Mouse (Mus musculus) ES-Bruce4 (cell line): Measurements from ENCODE around the gene Cdc42. TPM values are rescaled to one million over a fixed set of nuclear protein-coding genes. Genes with fewer than 3 reads are reported as not detected.

Experiments used
- H3K27ac ChIP-seq: 2 replicates; pipeline ENCODE4 v1.5.1; 2012; ENCODE audit warnings: low read length, inconsistent platforms; ENCODE audit not compliant: insufficient read depth
- H3K27me3 ChIP-seq: 2 replicates; pipeline ENCODE4 v1.6.1; 2012; ENCODE audit warnings: mild to moderate bottlenecking, low read length, inconsistent platforms; ENCODE audit not compliant: control insufficient read depth, poor library complexity, insufficient read depth, severe bottlenecking
- H3K36me3 ChIP-seq: 2 replicates; pipeline ENCODE4 v1.6.1; 2012; ENCODE audit warnings: inconsistent platforms, mild to moderate bottlenecking, low read length, moderate library complexity; ENCODE audit not compliant: control insufficient read depth, poor library complexity, insufficient read depth, severe bottlenecking
- H3K4me1 ChIP-seq: one replicate; pipeline ENCODE4 v1.8.1; 2011; ENCODE audit warnings: low read length; ENCODE audit not compliant: control insufficient read depth, insufficient read depth
- H3K4me3 ChIP-seq: 2 replicates; pipeline ENCODE4 v1.5.1; 2011; ENCODE audit warnings: low read depth, mild to moderate bottlenecking, low read length
- H3K9ac ChIP-seq: 2 replicates; pipeline ENCODE4 v1.6.1; 2012; ENCODE audit warnings: low read depth, mild to moderate bottlenecking, inconsistent platforms; ENCODE audit not compliant: poor library complexity, severe bottlenecking
- H3K9me3 ChIP-seq: replicated peaks from 2 replicates; pipeline ENCODE4 v1.6.1; 2012; ENCODE audit warnings: mild to moderate bottlenecking, low read length, inconsistent platforms; ENCODE audit not compliant: control insufficient read depth, poor library complexity, insufficient read depth, severe bottlenecking
- CTCF ChIP-seq: IDR thresholded peaks from one replicate; pipeline ENCODE4 v1.8.1; 2011; ENCODE audit warnings: low read depth, low read length
- EP300 ChIP-seq: IDR thresholded peaks from 2 replicates; pipeline ENCODE4 v1.6.1; 2011; ENCODE audit warnings: low read depth, low read length; ENCODE audit not compliant: insufficient read depth
- POLR2A ChIP-seq: IDR thresholded peaks from one replicate; pipeline ENCODE4 v1.8.1; 2011; ENCODE audit warnings: low read length; ENCODE audit not compliant: insufficient read depth
- polyA plus RNA-seq: library from polyadenylated mRNA; stranded (reverse); fragments of >200 nt; gene quantifications from 2 replicates; pipeline ENCODE4 v1.2.4, GENCODE M21; 2011; ENCODE audit warnings: low read depth; ENCODE audit not compliant: missing spikeins, insufficient read depth, insufficient read length

Gene Cdc42
- polyA plus RNA-seq, 1 experiment, result 476 TPM

- TF ChIP-seq EP300, result no peak
- no peak for TF ChIP-seq POLR2A
- no peak for TF ChIP-seq CTCF
- no peaks in the 10 kb centered on the region for H3K9me3 ChIP-seq
- no peaks in the 10 kb centered on the region for H3K36me3 ChIP-seq
- H3K27me3 ChIP-seq, result no peaks in the 10 kb centered on the region
- H3K27ac ChIP-seq, result no peak overlapping the region
- H3K4me1 ChIP-seq, result no peaks in the 10 kb centered on the region
- H3K4me3 ChIP-seq, result no peak overlapping the region
- H3K9ac ChIP-seq, result no peak overlapping the region
These were observed 63.5 kb downstream of the Cdc42 start for GRCm38 (mm10) chr4:137294032-137294431.

- Histone ChIP-seq H3K4me1 (no peaks in the 10 kb centered on the region), H3K4me3 (no peak overlapping the region), H3K36me3 (no peaks in the 10 kb centered on the region), H3K9ac (no peak overlapping the region), H3K9me3 (no peaks in the 10 kb centered on the region), H3K27ac (no peak overlapping the region), H3K27me3 (no peaks in the 10 kb centered on the region)
- TF ChIP-seq CTCF (no peak), POLR2A (no peak), EP300 (no peak)
These were observed 64.9 kb downstream of the Cdc42 start for GRCm38 (mm10) chr4:137292625-137293024.

- no peaks in the 10 kb centered on the region for H3K27me3 ChIP-seq
- no peak overlapping the region for H3K4me3 ChIP-seq
- no peaks in the 10 kb centered on the region for H3K36me3 ChIP-seq
- H3K9me3 ChIP-seq, result no peaks in the 10 kb centered on the region
- no peaks in the 10 kb centered on the region for H3K4me1 ChIP-seq
- TF ChIP-seq EP300 (no peak), POLR2A (no peak), CTCF (no peak)
- H3K27ac ChIP-seq, result no peak overlapping the region
- no peak overlapping the region for H3K9ac ChIP-seq
These were observed 67.3 kb downstream of the Cdc42 start for GRCm38 (mm10) chr4:137290250-137290649.

GRCm38 (mm10) chr4:137289701-137290100 is 67.8 kb downstream of the Cdc42 start:
- Histone ChIP-seq H3K27ac (no peak overlapping the region), H3K27me3 (no peaks in the 10 kb centered on the region), H3K36me3 (no peaks in the 10 kb centered on the region), H3K9ac (no peak overlapping the region), H3K9me3 (no peaks in the 10 kb centered on the region), H3K4me1 (no peaks in the 10 kb centered on the region), H3K4me3 (no peak overlapping the region)
- no peak for TF ChIP-seq POLR2A
- TF ChIP-seq EP300, result no peak
- no peak for TF ChIP-seq CTCF

- no peaks in the 10 kb centered on the region for H3K36me3 ChIP-seq
- no peaks in the 10 kb centered on the region for H3K9me3 ChIP-seq
- H3K9ac ChIP-seq, result no peak overlapping the region
- no peaks in the 10 kb centered on the region for H3K4me1 ChIP-seq
- H3K4me3 ChIP-seq, result no peak overlapping the region
- no peak overlapping the region for H3K27ac ChIP-seq
- TF ChIP-seq POLR2A (no peak), EP300 (no peak), CTCF (peak; percentile 89)
- H3K27me3 ChIP-seq, result no peaks in the 10 kb centered on the region
These were observed 69.7 kb downstream of the Cdc42 start for GRCm38 (mm10) chr4:137287818-137288217.

- Histone ChIP-seq H3K4me1 (peaks cover 2% of the 10 kb centered on the region), H3K9ac (no peak overlapping the region), H3K27ac (no peak overlapping the region), H3K36me3 (no peaks in the 10 kb centered on the region), H3K9me3 (no peaks in the 10 kb centered on the region), H3K4me3 (no peak overlapping the region), H3K27me3 (no peaks in the 10 kb centered on the region)
- no peak for TF ChIP-seq POLR2A
- TF ChIP-seq CTCF, result no peak
- no peak for TF ChIP-seq EP300
These were observed 70.3 kb downstream of the Cdc42 start for GRCm38 (mm10) chr4:137287206-137287605.

- H3K4me3 ChIP-seq, result no peak overlapping the region
These were observed 70.9 kb downstream of the Cdc42 start for GRCm38 (mm10) chr4:137286662-137286953.

More at GRCm38 (mm10) chr4:137286662-137286953, 70.9 kb downstream of the Cdc42 start:
- H3K4me1 ChIP-seq, result peaks cover 2% of the 10 kb centered on the region
- no peak overlapping the region for H3K27ac ChIP-seq
- no peaks in the 10 kb centered on the region for H3K27me3 ChIP-seq
- H3K9me3 ChIP-seq, result no peaks in the 10 kb centered on the region
- no peaks in the 10 kb centered on the region for H3K36me3 ChIP-seq
- no peak overlapping the region for H3K9ac ChIP-seq
- TF ChIP-seq EP300, result no peak
- no peak for TF ChIP-seq POLR2A
- TF ChIP-seq CTCF, result no peak
